Mouse (Mus musculus) heart, embryonic 11.5 days (tissue): Measurements from ENCODE around the gene Acot10. TPM values are rescaled to one million over a fixed set of nuclear protein-coding genes. Genes with fewer than 3 reads are reported as not detected.
"Not testable (repeated sequence)": the region's sequence is repeated elsewhere in the genome, so short reads cannot be mapped to it uniquely, and the experiment has no call there.

Source experiments
- ATAC-seq: fragments of 200-750 bp; cut with Nextera tagmentation; replicated peaks from 2 replicates; pipeline ENCODE4 v1.8.0; 2017; ENCODE audit warnings: moderate library complexity; ENCODE audit not compliant: insufficient number of reproducible peaks, low FRiP score, low TSS enrichment
- H3K27ac ChIP-seq: fragments of 300-500 bp; sonication (generic); 2 replicates; pipeline ENCODE4 v1.5.1; 2014; ENCODE audit warnings: mild to moderate bottlenecking, low read depth, low read length
- H3K27me3 ChIP-seq: fragments of 300-500 bp; sonication (generic); 2 replicates; pipeline ENCODE4 v1.6.1; 2014; ENCODE audit warnings: mild to moderate bottlenecking, low read length, mixed read lengths; ENCODE audit not compliant: control insufficient read depth, insufficient read depth
- H3K36me3 ChIP-seq: fragments of 300-500 bp; sonication (generic); 2 replicates; pipeline ENCODE4 v1.6.1; 2014; ENCODE audit warnings: mild to moderate bottlenecking, low read length, moderate library complexity, mixed read lengths; ENCODE audit not compliant: control insufficient read depth, insufficient read depth
- H3K4me1 ChIP-seq: fragments of 300-500 bp; sonication (generic); 2 replicates; pipeline ENCODE4 v1.6.1; 2014; ENCODE audit warnings: low read length; ENCODE audit not compliant: control insufficient read depth, insufficient read depth
- H3K4me2 ChIP-seq: fragments of 300-500 bp; sonication (generic); 2 replicates; pipeline ENCODE4 v1.6.1; 2014; ENCODE audit warnings: mild to moderate bottlenecking, moderate library complexity
- H3K4me3 ChIP-seq: fragments of 300-500 bp; sonication (generic); 2 replicates; pipeline ENCODE4 v1.5.1; 2014; ENCODE audit warnings: low read depth, low read length
- H3K9ac ChIP-seq: fragments of 300-500 bp; sonication (generic); 2 replicates; pipeline ENCODE4 v1.6.1; 2014; ENCODE audit warnings: mild to moderate bottlenecking, low read depth, low read length, moderate library complexity
- H3K9me3 ChIP-seq: fragments of 300-500 bp; sonication (generic); replicated peaks from 2 replicates; pipeline ENCODE4 v1.6.1; 2016; ENCODE audit warnings: low read length; ENCODE audit not compliant: control insufficient read depth
- WGBS: fragments of 180-500 bp; shearing (Covaris S2); extraction: QIAGEN DNeasy Blood & Tissue Kit; methylation state at CpG from one replicate; pipeline ENCODE4 v1.1.7; 2014; ENCODE audit not compliant: insufficient replicate concordance; 5-methylcytosine and 5-hydroxymethylcytosine counted together
- polyA plus RNA-seq: library from polyadenylated mRNA; unstranded; fragments of >200 nt; fragmentation: Nextera tagmentation; extraction: Ambion mirVana; gene quantifications from 2 replicates; pipeline ENCODE4 v1.2.1, GENCODE M21; 2014

Acot10 gene
- polyA plus RNA-seq, result 0.23 TPM in 1 of 2 replicates, not detected in the other

GRCm38 (mm10) chr15:20666650-20667049 is at the start of gene Acot10:
Gene Acot10, minus strand, starts transcription at chr15:20666750.
- Histone ChIP-seq H3K36me3 (no peaks in the 10 kb centered on the region), H3K27me3 (no peaks in the 10 kb centered on the region), H3K4me3 (no peak within 1 kb of the TSS), H3K9me3 (no peaks in the 10 kb centered on the region), H3K27ac (no peak within 1 kb of the TSS), H3K4me1 (no peaks in the 10 kb centered on the region), H3K9ac (no peak within 1 kb of the TSS), H3K4me2 (no peak within 1 kb of the TSS)
- WGBS, result 90% methylated on average over 10 of the region's 10 CpGs
- no peak for ATAC-seq

GRCm38 (mm10) chr15:20711859-20712258 is 45.3 kb upstream of the Acot10 start:
- ATAC-seq, result no peak
- Histone ChIP-seq H3K4me3 (no peak overlapping the region), H3K27me3 (no peaks in the 10 kb centered on the region), H3K9ac (no peak overlapping the region), H3K4me2 (no peak overlapping the region), H3K36me3 (no peaks in the 10 kb centered on the region), H3K4me1 (no peaks in the 10 kb centered on the region), H3K27ac (no peak overlapping the region), H3K9me3 (no peaks in the 10 kb centered on the region)
- 77% methylated on average over 4 of the region's 4 CpGs for WGBS

GRCm38 (mm10) chr15:20696229-20696628 is 29.7 kb upstream of the Acot10 start:
- Histone ChIP-seq H3K27me3 (no peaks in the 10 kb centered on the region), H3K27ac (no peak overlapping the region), H3K4me1 (no peaks in the 10 kb centered on the region), H3K4me3 (no peak overlapping the region), H3K36me3 (no peaks in the 10 kb centered on the region), H3K9ac (no peak overlapping the region), H3K9me3 (no peaks in the 10 kb centered on the region), H3K4me2 (no peak overlapping the region)
- WGBS, result 70% methylated on average over 5 of the region's 5 CpGs
- ATAC-seq, result no peak

- WGBS, result 71% methylated on average over 5 of the region's 5 CpGs
- Histone ChIP-seq H3K27me3 (no peaks in the 10 kb centered on the region), H3K4me3 (no peak overlapping the region), H3K9ac (no peak overlapping the region), H3K4me1 (no peaks in the 10 kb centered on the region), H3K36me3 (no peaks in the 10 kb centered on the region), H3K27ac (no peak overlapping the region), H3K4me2 (no peak overlapping the region), H3K9me3 (no peaks in the 10 kb centered on the region)
- ATAC-seq, result no peak
These were observed 17.6 kb upstream of the Acot10 start for GRCm38 (mm10) chr15:20684200-20684599.

- Histone ChIP-seq H3K27me3 (no peaks in the 10 kb centered on the region), H3K27ac (no peak overlapping the region), H3K4me2 (no peak overlapping the region), H3K4me1 (no peaks in the 10 kb centered on the region), H3K9ac (no peak overlapping the region), H3K4me3 (no peak overlapping the region), H3K9me3 (no peaks in the 10 kb centered on the region), H3K36me3 (no peaks in the 10 kb centered on the region)
- WGBS, result 72% methylated on average over 2 of the region's 2 CpGs
- ATAC-seq, result no peak
These were observed 16.2 kb upstream of the Acot10 start for GRCm38 (mm10) chr15:20682719-20683118.

GRCm38 (mm10) chr15:20669507-20669906 is 3.0 kb upstream of the Acot10 start:
- H3K27ac ChIP-seq, H3K9me3 ChIP-seq, H3K9ac ChIP-seq, H3K4me3 ChIP-seq, H3K4me1 ChIP-seq, H3K4me2 ChIP-seq, H3K36me3 ChIP-seq, H3K27me3 ChIP-seq, ATAC-seq: not testable (repeated sequence)
- 54% methylated on average over 2 of the region's 2 CpGs for WGBS

- H3K9ac ChIP-seq, result no peak overlapping the region
- no peaks in the 10 kb centered on the region for H3K36me3 ChIP-seq
- 63% methylated on average over 1 of the region's 1 CpGs for WGBS
- no peaks in the 10 kb centered on the region for H3K4me1 ChIP-seq
- ATAC-seq, result no peak
- H3K27me3 ChIP-seq, result no peaks in the 10 kb centered on the region
- no peaks in the 10 kb centered on the region for H3K9me3 ChIP-seq
- no peak overlapping the region for H3K4me2 ChIP-seq
- H3K27ac ChIP-seq, result no peak overlapping the region
- H3K4me3 ChIP-seq, result no peak overlapping the region
These were observed 1.4 kb upstream of the Acot10 start for GRCm38 (mm10) chr15:20667989-20668388.

DNA sequence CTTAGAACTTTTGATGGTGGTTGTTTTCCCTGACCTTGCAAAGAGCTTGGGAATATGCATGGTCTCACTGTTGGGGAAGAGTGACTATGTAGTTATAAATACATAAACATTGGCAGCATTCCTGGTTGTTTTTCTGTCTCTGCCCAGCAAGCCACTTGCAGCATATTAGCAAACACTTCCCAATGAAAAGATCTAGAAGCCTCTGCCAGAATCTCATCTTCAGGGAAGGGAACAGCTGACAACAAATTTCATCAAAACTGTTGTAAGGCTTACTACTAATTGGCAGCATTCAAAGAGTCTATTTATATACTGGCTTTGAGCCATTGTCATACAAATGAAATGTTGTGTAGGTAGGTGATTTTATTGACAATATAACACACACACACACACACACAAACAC is 800 bp upstream of the Acot10 start:
- H3K4me3 ChIP-seq, result no peak overlapping the region
- H3K9me3 ChIP-seq, result no peaks in the 10 kb centered on the region
- H3K27ac ChIP-seq, result no peak overlapping the region
- H3K4me1 ChIP-seq, result no peaks in the 10 kb centered on the region
- H3K36me3 ChIP-seq, result no peaks in the 10 kb centered on the region
- no peak for ATAC-seq
- no peak overlapping the region for H3K4me2 ChIP-seq
- no peak overlapping the region for H3K9ac ChIP-seq
- H3K27me3 ChIP-seq, result no peaks in the 10 kb centered on the region

GRCm38 (mm10) chr15:20660221-20660620 is 6.3 kb downstream of the Acot10 start:
- Histone ChIP-seq H3K9me3 (no peaks in the 10 kb centered on the region), H3K9ac (no peak overlapping the region), H3K27ac (no peak overlapping the region), H3K4me3 (no peak overlapping the region), H3K27me3 (no peaks in the 10 kb centered on the region), H3K4me2 (no peak overlapping the region), H3K36me3 (no peaks in the 10 kb centered on the region), H3K4me1 (no peaks in the 10 kb centered on the region)
- ATAC-seq, result no peak
- WGBS, result 55% methylated on average over 2 of the region's 2 CpGs
